Mouse (Mus musculus) kidney, adult 2 months (tissue): ENCODE measurements at regions not wholly inside any gene's neighbourhood (a gene's known extent, or its start where the extent isn't known, plus 50 kb on each side); places are given as distances from the start of the nearest gene placed in this dataset.
A peak's percentile ranks its signal among the peaks of the same experiment; 100 is the strongest.

ENCODE experiments used
- DNase-seq: peaks from one replicate; pipeline ENCODE4 v3.0.0; 2021
- H3K27ac ChIP-seq: fragments of 200-500 bp; 2 replicates; pipeline ENCODE4 v1.5.1; 2012; ENCODE audit warnings: low read depth, low read length, control low read depth, inconsistent platforms; ENCODE audit not compliant: insufficient read depth
- H3K27me3 ChIP-seq: fragments of 200-500 bp; replicated peaks from 2 replicates; pipeline ENCODE4 v1.6.1; 2012; ENCODE audit warnings: mild to moderate bottlenecking, moderate library complexity, low read length, inconsistent platforms; ENCODE audit not compliant: control insufficient read depth, insufficient read depth
- H3K36me3 ChIP-seq: fragments of 200-500 bp; 2 replicates; pipeline ENCODE4 v1.6.1; 2012; ENCODE audit warnings: mild to moderate bottlenecking, moderate library complexity, low read length, inconsistent platforms; ENCODE audit not compliant: control insufficient read depth, insufficient read depth
- H3K4me1 ChIP-seq: fragments of 200-500 bp; 2 replicates; pipeline ENCODE4 v1.6.1; 2011; ENCODE audit warnings: low read length; ENCODE audit not compliant: control insufficient read depth, insufficient read depth
- H3K4me3 ChIP-seq: fragments of 200-500 bp; 2 replicates; pipeline ENCODE4 v1.5.1; 2011; ENCODE audit warnings: mild to moderate bottlenecking, low read depth, low read length, control low read depth; ENCODE audit not compliant: insufficient read depth
- CTCF ChIP-seq: fragments of 200-500 bp; conservative IDR thresholded peaks from 2 replicates; pipeline ENCODE4 v1.5.1; 2011; ENCODE audit warnings: low read depth, mild to moderate bottlenecking, control low read depth, low read length, moderate library complexity, mixed read lengths; ENCODE audit not compliant: insufficient read depth, insufficient read length
- POLR2A ChIP-seq: fragments of 200-500 bp; IDR thresholded peaks from one replicate; pipeline ENCODE4 v1.6.1; 2011; ENCODE audit warnings: low read depth, low read length, control low read depth
- WGBS: fragments of 180-500 bp; shearing (Covaris S2); methylation state at CpG from one replicate; pipeline ENCODE4 v1.1.7; 2018; 5-methylcytosine and 5-hydroxymethylcytosine counted together

DNA sequence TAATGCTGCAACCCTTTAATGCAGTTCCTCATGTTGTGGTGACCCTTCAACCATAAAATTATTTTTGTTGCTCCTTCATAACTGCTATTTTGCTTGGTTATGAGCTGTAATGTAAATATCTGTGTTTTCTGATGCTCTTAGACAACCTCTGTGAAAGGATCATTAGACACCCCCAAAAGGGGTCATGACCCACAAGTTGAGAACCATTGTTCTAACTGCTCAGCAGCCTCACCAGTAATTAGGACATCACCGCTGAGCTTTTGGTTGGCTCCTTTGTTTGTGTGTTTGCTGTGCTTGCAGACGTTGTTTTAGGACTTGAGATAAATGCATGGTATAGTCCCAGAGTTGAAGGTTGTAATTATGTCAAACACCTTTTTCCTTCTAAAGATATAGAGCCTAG is 191.4 kb upstream of the Kif2a start:
- Histone ChIP-seq H3K27me3 (no peaks in the 10 kb centered on the region), H3K4me1 (no peaks in the 10 kb centered on the region), H3K27ac (no peak overlapping the region), H3K36me3 (no peaks in the 10 kb centered on the region), H3K4me3 (no peak overlapping the region)
- WGBS: 34% methylated on average over 2 of the region's 2 CpGs
- TF ChIP-seq CTCF (no peak), POLR2A (no peak)
- no peak for DNase-seq

DNA sequence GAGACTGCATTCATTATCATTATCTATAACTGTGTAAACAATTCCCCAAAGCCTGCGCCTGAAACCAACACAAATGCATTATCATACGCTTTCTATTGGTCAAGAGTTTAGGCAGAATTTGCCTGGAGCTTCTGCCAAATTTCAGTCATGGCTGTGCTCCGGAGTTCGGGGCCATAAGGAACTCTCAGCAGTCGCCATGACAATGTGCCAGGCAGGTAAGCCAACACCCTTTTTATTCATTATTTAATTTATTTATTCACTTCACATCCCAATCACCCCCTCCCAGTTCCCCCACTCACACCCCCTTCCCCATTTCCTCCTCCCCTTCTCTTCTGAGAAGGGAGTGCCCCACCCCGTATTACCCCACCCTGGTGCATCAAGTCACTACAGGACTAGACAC is 188.8 kb upstream of the Kif2a start:
- 85% methylated on average over 6 of the region's 6 CpGs for WGBS
- Histone ChIP-seq H3K36me3 (no peaks in the 10 kb centered on the region), H3K27me3 (peaks cover 1% of the 10 kb centered on the region; the same call in 1 of the 2 replicates), H3K27ac (no peak overlapping the region), H3K4me3 (no peak overlapping the region), H3K4me1 (no peaks in the 10 kb centered on the region)
- no peak for DNase-seq
- TF ChIP-seq CTCF (no peak), POLR2A (no peak)

DNA sequence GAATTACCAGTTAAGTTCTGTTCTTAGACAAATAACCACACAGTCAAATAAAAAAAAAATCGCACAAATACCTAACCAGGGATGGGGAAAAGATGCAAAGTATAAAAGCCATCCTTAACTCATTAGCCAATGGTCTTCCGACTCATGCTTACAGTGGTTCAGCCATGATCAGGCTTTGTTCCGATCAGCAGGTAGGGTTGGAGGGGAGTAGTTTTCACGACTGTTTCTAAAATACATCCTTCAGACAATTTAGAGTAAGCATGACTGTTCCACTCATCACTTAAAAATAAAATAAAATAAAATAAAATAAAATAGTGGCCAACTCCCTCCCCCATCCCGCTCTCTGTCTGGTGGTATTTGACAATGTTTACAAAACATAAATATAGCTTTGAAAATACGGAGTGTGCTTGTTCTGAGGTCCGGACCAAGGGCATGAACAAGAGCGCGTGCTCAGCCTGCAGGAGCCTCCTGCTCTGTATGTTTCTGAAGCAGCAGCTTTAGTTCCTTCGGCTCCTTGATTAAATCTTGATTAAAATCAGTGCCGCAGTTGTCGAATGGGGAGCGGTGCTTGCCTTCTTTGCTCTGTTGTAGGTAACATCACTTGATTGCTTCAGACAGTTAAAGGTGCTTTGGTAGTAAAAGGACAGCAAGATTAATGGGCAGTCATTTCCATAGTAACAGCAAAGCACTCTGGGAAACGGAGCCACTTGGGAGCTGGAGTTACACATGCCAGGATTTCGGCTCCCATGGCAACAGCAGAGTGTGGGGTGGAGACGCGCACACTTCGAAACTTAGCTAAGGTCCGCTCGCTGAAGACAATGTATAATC is 185.6 kb upstream of the Kif2a start:
- H3K27me3 ChIP-seq: peaks cover 1% of the 10 kb centered on the region; the same call in 1 of the 2 replicates
- 41% methylated on average over 20 of the region's 20 CpGs for WGBS

GRCm38 (mm10) chr13:107199875-107200274 is 177.9 kb upstream of the Kif2a start:
- H3K4me1 ChIP-seq: no peaks in the 10 kb centered on the region
- H3K27ac ChIP-seq: no peak overlapping the region
- DNase-seq: no peak
- H3K27me3 ChIP-seq: no peaks in the 10 kb centered on the region
- 68% methylated on average over 1 of the region's 1 CpGs for WGBS
- no peak overlapping the region for H3K4me3 ChIP-seq
- TF ChIP-seq CTCF: no peak
- no peak for TF ChIP-seq POLR2A
- no peaks in the 10 kb centered on the region for H3K36me3 ChIP-seq

More for the DNA sequence above, 185.6 kb upstream of the Kif2a start:
- TF ChIP-seq POLR2A (no peak), CTCF (no peak)
- Histone ChIP-seq H3K36me3 (no peaks in the 10 kb centered on the region), H3K27ac (no peak overlapping the region), H3K4me1 (no peaks in the 10 kb centered on the region), H3K4me3 (peak overlapping the region; percentile 11; the same call in 1 of the 2 replicates)
- peak; percentile 58 for DNase-seq

DNA sequence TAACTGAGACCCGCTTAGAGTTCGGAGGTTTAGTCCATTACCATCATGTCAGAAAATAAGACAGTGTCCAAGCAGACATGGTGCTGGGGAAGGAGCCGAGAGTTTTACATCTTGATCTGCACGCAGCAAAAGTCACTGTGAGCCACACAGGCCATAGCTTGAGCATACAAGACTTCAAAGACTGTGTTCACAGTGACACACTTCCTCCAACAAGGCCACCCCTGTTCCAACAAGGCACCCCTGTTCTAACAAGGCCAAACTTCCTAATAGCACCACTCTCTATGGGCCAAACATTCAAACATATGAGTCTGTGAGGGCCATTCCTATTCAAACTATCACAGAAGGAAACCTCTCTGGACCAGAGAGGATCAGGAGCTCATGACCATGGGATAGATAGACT is 171.5 kb upstream of the Kif2a start:
- DNase-seq: no peak
- Histone ChIP-seq H3K27me3 (no peaks in the 10 kb centered on the region), H3K36me3 (no peaks in the 10 kb centered on the region), H3K4me3 (no peak overlapping the region), H3K4me1 (no peaks in the 10 kb centered on the region), H3K27ac (no peak overlapping the region)
- WGBS: 91% methylated on average over 4 of the region's 4 CpGs
- no peak for TF ChIP-seq POLR2A
- no peak for TF ChIP-seq CTCF

DNA sequence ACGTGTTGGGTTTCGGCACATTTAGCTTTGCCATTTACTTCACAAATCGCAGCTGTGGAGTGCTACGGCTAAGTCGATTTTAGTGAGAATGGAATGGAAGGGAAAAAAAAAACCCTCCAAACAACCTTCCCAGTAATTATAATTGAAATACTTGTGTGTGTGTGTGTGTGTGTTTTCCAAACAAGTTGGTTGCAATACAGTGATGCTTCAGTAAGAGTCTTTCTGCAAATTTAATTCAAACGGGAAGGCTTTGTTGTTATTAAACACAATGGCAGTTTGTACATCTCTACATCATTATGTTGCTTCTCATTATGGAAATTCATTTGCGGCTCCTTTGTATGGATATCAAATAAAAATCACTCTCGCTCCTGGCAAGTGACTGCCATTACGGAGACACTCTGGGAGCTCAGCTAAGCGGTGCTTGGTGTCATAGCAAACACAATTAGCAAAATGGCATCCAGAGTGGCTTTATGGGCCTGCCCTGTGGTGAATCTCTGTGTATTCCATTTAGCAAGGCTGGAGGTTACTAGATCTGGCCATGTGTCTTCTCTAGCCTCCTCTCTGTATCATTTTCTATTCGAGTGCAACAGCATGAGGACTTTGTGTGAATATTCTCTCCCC is 165.4 kb upstream of the Kif2a start:
- WGBS: 89% methylated on average over 11 of the region's 11 CpGs

GRCm38 (mm10) chr13:107182544-107182943 is 160.6 kb upstream of the Kif2a start:
- H3K4me1 ChIP-seq: no peaks in the 10 kb centered on the region
- WGBS: 21% methylated on average over 6 of the region's 6 CpGs
- H3K4me3 ChIP-seq: no peak overlapping the region
- no peaks in the 10 kb centered on the region for H3K36me3 ChIP-seq
- no peak overlapping the region for H3K27ac ChIP-seq
- TF ChIP-seq POLR2A (no peak), CTCF (peak; percentile 56)
- H3K27me3 ChIP-seq: no peaks in the 10 kb centered on the region
- DNase-seq: peak; percentile 48

More for the DNA sequence above, 165.4 kb upstream of the Kif2a start:
- no peak for TF ChIP-seq CTCF
- TF ChIP-seq POLR2A: no peak
- Histone ChIP-seq H3K4me1 (no peaks in the 10 kb centered on the region), H3K27me3 (no peaks in the 10 kb centered on the region), H3K4me3 (no peak overlapping the region), H3K36me3 (no peaks in the 10 kb centered on the region), H3K27ac (no peak overlapping the region)
- DNase-seq: no peak
